Mouse (Mus musculus): ENCODE measurements around the gene Olfr97.

Gene Olfr97

GRCm38 (mm10) chr17:37194782-37195181 is 42.3 kb downstream of the Olfr97 start:
- no peak for DNase-seq (ENCODE audit: low spot score)

GRCm38 (mm10) chr17:37193656-37194055 is 43.5 kb downstream of the Olfr97 start, which contains the start of gene Ubd:
TSS of gene Ubd (plus strand) at chr17:37193892.
- no peak for DNase-seq (ENCODE audit: low spot score)

DNA sequence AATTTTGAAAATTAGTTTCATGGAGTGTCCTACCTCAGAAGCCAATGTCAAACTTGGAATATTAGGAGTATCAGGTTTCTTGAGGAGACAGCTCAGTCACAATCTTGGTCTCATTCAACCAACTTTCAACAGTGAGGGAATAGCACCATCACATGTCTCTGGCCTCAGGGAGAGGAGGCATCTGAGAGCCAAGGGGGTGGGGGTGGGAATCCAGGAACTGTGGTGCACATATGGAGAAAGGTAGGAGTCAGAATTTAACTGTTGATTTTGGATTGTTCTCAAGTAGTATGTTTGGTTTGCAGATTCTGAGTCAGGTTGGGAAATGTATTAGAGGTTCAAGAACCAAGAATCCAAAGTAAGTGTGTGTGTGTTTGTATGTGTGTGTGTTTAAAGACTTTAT is 44.1 kb downstream of the Olfr97 start:
- DNase-seq (ENCODE audit: low spot score): no peak

DNA sequence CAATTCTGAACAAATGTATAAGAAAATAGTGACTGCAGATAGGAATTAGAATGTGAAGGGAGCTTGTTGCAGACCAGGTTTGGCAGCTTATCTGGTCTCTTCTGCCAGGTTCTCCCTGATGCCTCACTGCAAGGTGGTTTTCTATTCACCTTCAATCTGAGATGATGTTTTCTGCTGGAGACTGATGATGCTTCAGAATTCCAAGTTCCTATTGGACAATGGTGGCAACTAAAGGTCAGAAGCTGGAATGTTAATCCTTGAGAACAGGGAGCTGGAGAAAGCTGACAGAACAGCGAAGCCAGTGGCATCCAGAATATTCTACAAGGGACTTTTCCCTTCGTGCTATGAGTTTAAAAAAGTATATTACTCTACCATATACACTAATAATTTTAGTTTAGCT is 46.4 kb downstream of the Olfr97 start:
- peak; percentile 61 for DNase-seq (ENCODE audit: low spot score)

GRCm38 (mm10) chr17:37185474-37185873 is 51.7 kb downstream of the Olfr97 start:
- no peak for DNase-seq (ENCODE audit: low spot score)

Measured in testis, postnatal 10 days (tissue).